In the genomic region with DNA sequence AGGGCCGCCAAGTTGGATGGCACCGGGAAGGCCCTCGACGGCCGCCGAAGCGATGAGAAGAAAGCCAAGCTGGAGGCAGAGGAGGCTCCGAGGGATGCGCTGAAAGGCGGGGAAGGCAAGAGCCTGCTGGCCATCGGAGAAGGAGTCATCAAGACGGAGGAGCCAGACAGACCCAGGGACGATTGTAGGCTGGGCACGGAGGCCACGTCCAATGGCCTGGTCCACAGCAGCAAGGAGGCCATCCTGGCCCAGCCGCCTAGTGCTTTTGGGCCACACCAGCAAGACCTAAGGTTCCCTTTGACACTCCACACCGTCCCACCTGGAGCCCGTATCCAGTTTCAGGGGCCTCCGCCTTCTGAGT, we compare ENCODE assay signal across 8 mouse cellular contexts. TPM values are rescaled to one million over a fixed set of nuclear protein-coding genes. Genes with fewer than 3 reads are reported as not detected.
DNase-seq lines count a peak whose midpoint lies in the region; ATAC-seq and TF ChIP-seq lines count a peak whose summit lies in the region.

No protein-coding gene starts in this region.

- peak overlapping the region; percentile 87 for H3K4me2 ChIP-seq in kidney, embryonic 16.5 days (replicated peaks; ENCODE audit: low read depth, low read length)
- H3K4me2 ChIP-seq in embryonic facial prominence, embryonic 14.5 days (ENCODE audit: low read depth, low read length): peak overlapping the region; percentile 86
- H3K4me2 ChIP-seq in hindbrain, postnatal 0 days (ENCODE audit: low read depth, low read length): peak overlapping the region; percentile 72
- H3K4me2 ChIP-seq in midbrain, embryonic 15.5 days: peak overlapping the region; percentile 91

- ATAC-seq in kidney, embryonic 16.5 days (ENCODE audit: low FRiP score, low TSS enrichment): peak; percentile 29; the same call in 1 of the 2 replicates
- peak; percentile 4; the same call in 1 of the 2 replicates for ATAC-seq in embryonic facial prominence, embryonic 14.5 days (ENCODE audit: low read depth)
- peak; percentile 16 for ATAC-seq in hindbrain, postnatal 0 days
- peak; percentile 28; the same call in 1 of the 2 replicates for ATAC-seq in midbrain, embryonic 15.5 days (replicated peaks)

- peaks cover 4% of the 10 kb centered on the region; the same call in 1 of the 2 replicates for H3K4me1 ChIP-seq in kidney, embryonic 16.5 days (ENCODE audit: insufficient read depth, low read length)
- H3K4me1 ChIP-seq in embryonic facial prominence, embryonic 14.5 days (ENCODE audit: control insufficient read depth, insufficient read depth, low read length): no peaks in the 10 kb centered on the region
- H3K4me1 ChIP-seq in hindbrain, postnatal 0 days (ENCODE audit: insufficient read depth, low read length): no peaks in the 10 kb centered on the region
- peaks cover 6% of the 10 kb centered on the region; the same call in 1 of the 2 replicates for H3K4me1 ChIP-seq in midbrain, embryonic 15.5 days

- DNase-seq in kidney, adult 8-10 months: no peak
- no peak for DNase-seq in embryonic facial prominence, embryonic 14.5 days (ENCODE audit: low spot score)
- DNase-seq in hindbrain, postnatal 0 days (ENCODE audit: low spot score): no peak
- no peak for DNase-seq in adrenal gland, postnatal 25 days
- no peak for DNase-seq in layer of hippocampus, postnatal 14 days (ENCODE audit: low spot score in 2 of 2)
- DNase-seq in yolk sac, embryonic 10.5 days (ENCODE audit: low spot score): no peak

- H3K27ac ChIP-seq in kidney, embryonic 16.5 days (ENCODE audit: low read length): no peak overlapping the region
- H3K27ac ChIP-seq in embryonic facial prominence, embryonic 14.5 days (replicated peaks; ENCODE audit: low read depth, low read length): no peak overlapping the region
- H3K27ac ChIP-seq in hindbrain, postnatal 0 days: no peak overlapping the region; the same call in 1 of the 2 replicates
- peak overlapping the region; percentile 66 for H3K27ac ChIP-seq in midbrain, embryonic 15.5 days

- H3K9ac ChIP-seq in kidney, embryonic 16.5 days (replicated peaks; ENCODE audit: low read length): peak overlapping the region; percentile 87
- peak overlapping the region; percentile 84 for H3K9ac ChIP-seq in embryonic facial prominence, embryonic 14.5 days (ENCODE audit: low read depth, low read length)
- H3K9ac ChIP-seq in hindbrain, postnatal 0 days (replicated peaks; ENCODE audit: low read length): peak overlapping the region; percentile 78
- peak overlapping the region; percentile 77 for H3K9ac ChIP-seq in midbrain, embryonic 15.5 days

- no peaks in the 10 kb centered on the region; the same call in 1 of the 2 replicates for H3K27me3 ChIP-seq in kidney, embryonic 16.5 days (ENCODE audit: insufficient read depth, low read length)
- H3K27me3 ChIP-seq in embryonic facial prominence, embryonic 14.5 days (replicated peaks; ENCODE audit: control insufficient read depth, insufficient read depth, low read length): peaks cover 8% of the 10 kb centered on the region; the same call in 1 of the 2 replicates
- no peaks in the 10 kb centered on the region for H3K27me3 ChIP-seq in hindbrain, postnatal 0 days (ENCODE audit: insufficient read depth, low read length)
- no peaks in the 10 kb centered on the region for H3K27me3 ChIP-seq in midbrain, embryonic 15.5 days (replicated peaks)

- H3K36me3 ChIP-seq in kidney, embryonic 16.5 days (ENCODE audit: insufficient read depth, low read length): no peaks in the 10 kb centered on the region
- H3K36me3 ChIP-seq in embryonic facial prominence, embryonic 14.5 days (ENCODE audit: control insufficient read depth, insufficient read depth, low read length): no peaks in the 10 kb centered on the region
- no peaks in the 10 kb centered on the region for H3K36me3 ChIP-seq in hindbrain, postnatal 0 days (ENCODE audit: insufficient read depth, low read length)
- H3K36me3 ChIP-seq in midbrain, embryonic 15.5 days (replicated peaks): no peaks in the 10 kb centered on the region

- 36% methylated on average over 19 of the region's 19 CpGs for WGBS in kidney, embryonic 16.5 days
- whole genome bisulfite sequencing in embryonic facial prominence, embryonic 14.5 days: 42% methylated on average over 17 of the region's 19 CpGs
- WGBS in hindbrain, postnatal 0 days: 43% methylated on average over 19 of the region's 19 CpGs
- 40% methylated on average over 19 of the region's 19 CpGs for whole genome bisulfite sequencing in midbrain, embryonic 15.5 days

- TF ChIP-seq CTCF in hindbrain, postnatal 0 days (IDR thresholded peaks at IDR 0.05; ENCODE audit: low read depth): no peak

- peaks cover 6% of the 10 kb centered on the region for H3K9me3 ChIP-seq in kidney, embryonic 16.5 days (ENCODE audit: low read length)
- peaks cover 6% of the 10 kb centered on the region for H3K9me3 ChIP-seq in embryonic facial prominence, embryonic 14.5 days (ENCODE audit: control insufficient read depth, low read length)
- no peaks in the 10 kb centered on the region for H3K9me3 ChIP-seq in hindbrain, postnatal 0 days (ENCODE audit: low read length)
- 0 out of 2 replicates have a peak, but pooled peaks cover 3% of the 10 kb centered on the region for H3K9me3 ChIP-seq in midbrain, embryonic 15.5 days

- peak overlapping the region; percentile 68 for H3K4me3 ChIP-seq in kidney, embryonic 16.5 days (ENCODE audit: low read length)
- peak overlapping the region; percentile 61 for H3K4me3 ChIP-seq in embryonic facial prominence, embryonic 14.5 days (ENCODE audit: low read depth, low read length)
- H3K4me3 ChIP-seq in hindbrain, postnatal 0 days (ENCODE audit: low read length): peak overlapping the region; percentile 48
- peak overlapping the region; percentile 62 for H3K4me3 ChIP-seq in midbrain, embryonic 15.5 days

RNA-seq across cellular contexts. Expression of gene Sox30, which starts 0.8 kb away (rescaled TPM):
- 0.13 and 0.16 TPM in 2 replicates for polyA plus RNA-seq in kidney, embryonic 16.5 days (2015; fragmentation: Nextera tagmentation; extraction: Ambion mirVana)
- 0.21 and 0.24 TPM in 2 replicates for polyA plus RNA-seq in embryonic facial prominence, embryonic 14.5 days (2014; fragmentation: Nextera tagmentation; extraction: Ambion mirVana)
- 0.93 TPM in 1 of 2 replicates, not detected in the other for total RNA-seq in hindbrain, postnatal 0 days (2014; rRNA removed)
- 0.08 and 0.09 TPM in 2 replicates for polyA plus RNA-seq in hindbrain, postnatal 0 days (2015; fragmentation: Nextera tagmentation; extraction: Ambion mirVana)
- 0.18 and 0.23 TPM in 2 replicates for polyA plus RNA-seq in midbrain, embryonic 15.5 days (2015; fragmentation: Nextera tagmentation; extraction: Ambion mirVana)
- total RNA-seq in adrenal gland, postnatal 25 days (2021): 0.36 and 0.62 TPM in 2 replicates
- total RNA-seq in layer of hippocampus, postnatal 14 days (2021): under 1 TPM; 0.28 to 0.41 TPM

RNA-seq across cellular contexts. Expression of gene Thg1l, which starts 25.6 kb away (rescaled TPM):
- 14.2 and 16.2 TPM in 2 replicates for polyA plus RNA-seq in kidney, embryonic 16.5 days (2015; fragmentation: Nextera tagmentation; extraction: Ambion mirVana)
- 9.6 and 10.9 TPM in 2 replicates for polyA plus RNA-seq in embryonic facial prominence, embryonic 14.5 days (2014; fragmentation: Nextera tagmentation; extraction: Ambion mirVana)
- 11.4 and 13.3 TPM in 2 replicates for total RNA-seq in hindbrain, postnatal 0 days (2014; rRNA removed)
- 8.8 and 10.6 TPM in 2 replicates for polyA plus RNA-seq in hindbrain, postnatal 0 days (2015; fragmentation: Nextera tagmentation; extraction: Ambion mirVana)
- polyA plus RNA-seq in midbrain, embryonic 15.5 days (2015; fragmentation: Nextera tagmentation; extraction: Ambion mirVana): 10.1 and 10.2 TPM in 2 replicates
- 20.3 and 21.0 TPM in 2 replicates for total RNA-seq in adrenal gland, postnatal 25 days (2021)
- 10 to 100 TPM; 11.0 to 15.2 TPM for total RNA-seq in layer of hippocampus, postnatal 14 days (2021)

RNA-seq across cellular contexts. Expression of gene Lsm11, which starts 36.1 kb away (rescaled TPM):
- polyA plus RNA-seq in kidney, embryonic 16.5 days (2015; fragmentation: Nextera tagmentation; extraction: Ambion mirVana): 3.9 and 4.3 TPM in 2 replicates
- 8.3 TPM in 2 replicates for polyA plus RNA-seq in embryonic facial prominence, embryonic 14.5 days (2014; fragmentation: Nextera tagmentation; extraction: Ambion mirVana)
- 92.6 and 96.2 TPM in 2 replicates for total RNA-seq in hindbrain, postnatal 0 days (2014; rRNA removed)
- 27.5 and 31.0 TPM in 2 replicates for polyA plus RNA-seq in hindbrain, postnatal 0 days (2015; fragmentation: Nextera tagmentation; extraction: Ambion mirVana)
- 23.5 and 26.1 TPM in 2 replicates for polyA plus RNA-seq in midbrain, embryonic 15.5 days (2015; fragmentation: Nextera tagmentation; extraction: Ambion mirVana)
- total RNA-seq in adrenal gland, postnatal 25 days (2021): 10.4 and 12.8 TPM in 2 replicates
- 100 to 1,000 TPM; 124 to 127 TPM for total RNA-seq in layer of hippocampus, postnatal 14 days (2021)
